Mouse (Mus musculus) right cerebral cortex, postnatal 4 days (tissue): ENCODE data around the gene Aip.
"Not testable (repeated sequence)": the region's sequence is repeated elsewhere in the genome, so short reads cannot be mapped to it uniquely, and the experiment has no call there.

Experiments used
- DNase-seq: peaks from one replicate; pipeline ENCODE4 v3.0.0-alpha.2; 2022

Aip gene

DNA sequence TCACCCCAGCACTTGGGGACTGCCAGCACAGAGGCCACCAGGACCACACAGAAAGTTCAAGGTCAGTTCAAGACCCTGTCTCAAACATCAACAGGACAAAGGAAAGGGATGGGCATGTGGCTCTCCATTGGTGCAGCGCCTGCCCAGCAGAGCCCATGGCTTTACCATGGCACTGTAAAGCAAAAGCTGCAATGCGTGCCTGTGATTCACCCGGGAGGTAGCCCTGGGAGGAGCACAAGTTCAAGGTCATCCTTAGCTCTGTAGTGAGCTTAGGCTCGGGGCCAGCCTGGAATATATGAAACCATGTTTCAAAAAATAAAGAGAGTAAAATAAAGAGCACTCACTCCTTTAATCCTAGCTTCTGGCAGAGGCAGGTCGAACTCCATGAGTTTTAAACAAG is 26.2 kb upstream of the Aip start:
- no peak for DNase-seq

DNA sequence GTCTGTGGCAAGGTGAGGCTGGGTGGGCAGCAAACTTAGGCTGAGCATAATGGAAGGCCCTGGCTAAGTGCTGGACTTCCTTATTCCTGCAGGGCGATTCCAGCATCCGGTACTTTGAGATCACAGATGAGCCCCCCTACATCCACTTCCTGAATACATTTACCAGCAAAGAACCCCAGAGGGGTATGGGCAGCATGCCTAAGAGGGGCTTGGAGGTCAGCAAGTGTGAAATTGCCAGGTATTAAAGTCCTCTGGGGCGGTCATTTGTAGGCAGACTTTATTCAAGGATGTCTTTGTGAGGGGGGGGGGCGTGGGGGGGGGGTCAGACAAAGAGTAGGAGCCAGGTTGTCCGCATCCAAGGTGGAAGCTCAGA is 25.8 kb upstream of the Aip start:
- DNase-seq: no peak

DNA sequence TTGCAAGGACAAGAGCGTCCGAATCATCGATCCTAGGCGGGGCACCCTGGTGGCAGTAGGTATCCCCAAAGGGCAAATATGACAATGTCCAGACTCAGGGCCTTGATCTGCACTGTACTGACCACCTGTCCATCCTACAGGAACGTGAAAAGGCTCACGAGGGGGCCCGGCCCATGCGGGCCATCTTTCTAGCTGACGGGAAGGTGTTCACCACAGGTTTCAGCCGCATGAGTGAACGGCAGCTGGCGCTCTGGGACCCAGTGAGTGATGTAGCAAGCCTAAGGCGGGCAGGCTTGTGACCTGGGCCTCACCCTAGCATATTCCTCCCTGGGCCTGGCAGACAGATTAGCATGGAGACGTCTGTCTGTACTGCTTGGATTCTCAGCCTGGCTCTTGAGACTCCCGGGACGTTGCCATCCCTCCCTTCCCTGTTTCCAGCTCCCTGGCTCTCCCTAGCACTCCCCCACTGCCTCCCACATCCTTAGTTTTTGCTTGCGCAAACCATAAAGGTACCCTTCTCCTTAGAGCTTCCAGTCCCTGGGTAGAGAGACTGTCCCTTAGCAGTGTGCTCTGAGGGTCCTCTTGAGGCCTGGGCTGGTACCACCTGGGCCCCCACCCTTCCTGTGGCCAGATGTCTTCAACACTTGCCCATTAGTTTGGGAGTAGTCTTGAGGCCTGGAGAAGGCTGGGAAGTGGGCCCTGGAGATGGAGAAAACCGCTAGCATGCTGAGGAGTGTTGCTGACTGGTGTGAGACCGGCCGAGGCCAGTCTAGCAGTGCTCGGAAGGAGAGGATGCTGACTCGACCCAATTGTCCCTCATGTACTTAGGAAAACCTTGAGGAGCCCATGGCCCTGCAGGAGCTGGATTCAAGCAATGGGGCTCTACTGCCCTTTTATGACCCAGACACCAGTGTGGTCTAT is 25.2 kb upstream of the Aip start:
- DNase-seq: no peak

DNA sequence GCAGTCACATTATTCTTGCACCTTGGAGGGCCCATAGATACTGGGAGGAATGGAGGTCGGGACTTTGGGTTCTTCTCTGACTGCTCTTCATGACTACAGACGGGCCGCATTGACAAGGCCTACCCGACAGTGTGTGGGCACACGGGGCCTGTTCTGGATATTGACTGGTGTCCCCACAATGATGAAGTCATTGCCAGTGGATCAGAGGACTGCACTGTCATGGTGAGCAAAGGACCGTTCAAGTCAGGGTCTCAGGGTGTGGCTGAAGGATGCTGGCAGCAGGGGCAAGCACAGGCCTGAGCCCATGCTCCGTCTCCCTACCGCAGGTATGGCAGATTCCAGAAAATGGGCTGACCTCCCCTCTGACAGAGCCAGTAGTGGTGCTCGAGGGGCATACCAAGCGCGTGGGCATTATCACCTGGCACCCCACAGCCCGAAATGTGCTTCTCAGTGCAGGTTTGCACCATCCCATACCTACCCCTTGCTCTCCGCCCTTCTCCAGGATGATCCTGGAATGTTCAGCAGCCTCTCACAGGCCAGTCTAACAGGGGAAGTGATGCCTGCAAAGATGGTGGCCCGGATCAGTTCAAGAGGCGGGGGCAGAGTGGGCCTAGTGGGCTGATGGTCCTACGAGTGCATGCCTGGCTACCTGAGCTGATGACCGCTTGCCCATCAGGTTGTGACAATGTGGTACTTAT is 24.3 kb upstream of the Aip start:
- no peak for DNase-seq

DNA sequence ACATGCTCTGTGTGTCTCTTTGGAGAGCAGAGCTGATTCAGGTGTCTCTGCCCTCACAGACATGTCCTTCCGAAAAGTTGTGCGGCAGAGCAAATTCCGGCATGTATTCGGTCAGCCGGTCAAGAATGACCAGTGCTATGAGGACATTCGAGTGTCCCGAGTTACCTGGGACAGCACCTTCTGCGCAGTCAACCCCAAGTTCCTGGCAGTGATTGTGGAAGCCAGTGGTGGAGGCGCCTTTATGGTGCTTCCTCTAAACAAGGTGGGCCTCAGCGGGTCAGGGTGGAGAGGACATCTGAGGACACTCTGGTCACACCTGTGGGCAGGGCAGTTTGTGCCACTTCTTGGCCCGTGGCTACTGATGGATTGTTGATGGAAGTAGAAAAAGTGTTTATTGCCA is 23.6 kb upstream of the Aip start:
- no peak for DNase-seq

DNA sequence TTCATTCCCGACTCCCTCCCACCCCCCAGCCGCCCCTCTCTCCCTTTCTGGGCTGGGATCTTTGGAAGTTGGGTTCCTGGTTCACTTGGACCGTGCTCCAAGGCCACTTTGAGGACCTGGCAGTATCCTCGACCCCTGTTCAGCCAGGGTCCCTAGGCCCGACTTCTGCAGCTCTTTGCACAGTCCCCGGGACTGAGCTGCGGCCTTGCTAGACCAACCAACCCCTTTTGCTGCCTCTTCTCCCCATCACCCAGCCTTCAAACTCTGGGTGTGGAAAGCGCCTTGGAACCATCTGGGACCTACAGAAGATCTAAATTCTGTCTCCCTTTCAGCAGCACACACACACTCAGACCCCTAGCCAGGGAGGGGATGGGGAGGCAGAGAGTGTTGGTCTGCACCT is 23.2 kb upstream of the Aip start:
- DNase-seq: no peak

DNA sequence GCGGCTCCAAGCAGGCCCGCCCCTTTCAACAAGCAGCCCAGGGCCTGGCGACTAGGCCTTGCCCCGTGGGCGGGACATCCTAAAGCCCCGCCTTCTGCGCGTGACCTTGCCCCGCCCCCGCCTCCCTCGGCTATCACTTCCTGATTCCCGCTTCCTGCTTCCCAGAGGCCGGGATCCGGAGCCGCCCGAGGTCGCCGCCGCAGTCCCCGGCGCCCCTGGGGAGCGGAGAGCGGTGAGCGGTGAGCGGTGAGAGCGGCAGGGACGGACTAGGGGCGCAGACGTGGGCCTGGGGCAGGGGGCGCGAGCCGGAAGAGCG is 22.8 kb upstream of the Aip start, which contains the start of gene Coro1b:
Coro1b (plus strand) TSS at position 129 of the 316 bp plus-strand sequence.
- peak; percentile 96 for DNase-seq

DNA sequence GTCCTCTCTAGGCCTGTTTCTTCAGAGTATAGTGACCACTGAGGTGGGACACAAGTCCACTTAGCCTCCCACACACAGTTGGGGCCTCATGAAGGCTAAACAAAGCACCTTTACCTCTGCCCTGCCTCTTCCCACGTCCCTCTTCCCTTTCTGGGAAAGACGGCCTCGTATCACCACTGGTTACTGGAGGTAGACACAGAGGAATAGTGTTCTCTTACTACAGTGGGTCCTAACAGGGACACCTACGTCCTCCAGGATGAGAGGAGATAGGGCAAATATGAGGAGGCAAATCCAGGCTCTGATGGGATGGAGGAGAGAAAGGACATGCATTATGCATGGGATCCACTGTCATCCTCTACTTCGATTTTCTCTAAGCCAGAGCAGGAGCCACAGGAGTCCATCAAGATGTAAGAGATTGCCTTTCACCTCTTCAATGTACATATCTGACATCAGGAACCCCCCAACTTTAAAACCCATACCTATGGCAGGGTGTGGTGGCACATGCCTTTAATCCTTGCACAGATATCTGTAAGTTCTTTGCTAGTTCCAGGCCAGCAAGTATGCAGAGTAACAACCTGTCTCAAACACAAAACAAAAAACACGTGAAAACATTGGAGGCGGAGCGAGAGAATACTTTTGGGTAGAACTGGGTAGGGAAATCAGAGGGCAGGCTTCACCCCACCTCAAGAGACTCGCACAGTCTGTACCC is 22.3 kb upstream of the Aip start:
- DNase-seq: no peak

DNA sequence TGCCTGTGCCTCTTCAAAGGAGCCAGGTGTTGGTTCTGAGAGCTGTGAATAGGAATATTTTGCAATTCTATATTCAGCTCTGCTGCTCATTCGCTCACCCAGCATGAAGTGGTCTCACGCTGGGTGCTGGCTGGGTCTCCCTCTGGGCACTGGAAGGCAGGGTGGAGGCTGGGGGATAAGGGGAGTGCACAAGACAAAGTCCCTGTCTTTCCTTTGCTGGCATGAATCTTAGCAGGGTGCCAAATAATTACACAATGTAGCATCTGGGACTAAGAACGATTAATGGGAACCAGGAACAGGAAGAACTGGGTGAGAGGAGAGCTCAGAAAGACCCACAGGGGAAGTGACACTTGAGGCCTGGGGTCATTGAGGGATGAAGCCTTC is 21.4 kb upstream of the Aip start:
- no peak for DNase-seq

DNA sequence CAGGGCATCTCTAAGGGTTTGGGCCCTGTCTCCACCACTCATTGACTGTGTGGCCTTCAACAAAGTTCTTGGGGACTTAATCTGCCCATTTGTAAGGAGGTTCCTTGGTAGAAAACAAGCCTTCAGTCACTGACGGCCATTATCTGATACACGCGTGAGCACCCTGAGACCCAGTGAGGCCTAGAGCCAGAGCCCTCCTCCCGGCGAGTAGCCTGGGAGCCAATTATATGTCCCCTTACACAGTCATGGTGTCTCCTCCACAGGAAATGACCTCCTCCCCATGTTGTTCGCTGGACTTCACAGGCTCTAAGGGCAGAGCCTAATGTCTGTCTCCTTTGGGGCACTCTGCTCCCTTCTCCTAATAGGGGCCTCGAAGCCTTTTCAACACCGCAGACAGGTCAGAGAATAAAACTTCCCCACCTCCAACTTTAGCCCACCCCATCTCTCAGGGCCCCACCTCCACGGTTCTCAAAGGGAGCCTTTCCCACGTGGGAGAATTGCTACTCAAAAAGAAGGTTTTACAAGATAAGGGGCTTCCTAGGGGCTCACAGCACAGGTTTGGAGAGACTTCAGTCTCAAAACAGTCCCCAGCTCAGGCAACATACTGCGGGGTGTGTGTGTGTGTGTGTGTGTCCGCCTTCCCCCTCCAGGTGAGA is 20.8 kb upstream of the Aip start:
- DNase-seq: no peak

DNA sequence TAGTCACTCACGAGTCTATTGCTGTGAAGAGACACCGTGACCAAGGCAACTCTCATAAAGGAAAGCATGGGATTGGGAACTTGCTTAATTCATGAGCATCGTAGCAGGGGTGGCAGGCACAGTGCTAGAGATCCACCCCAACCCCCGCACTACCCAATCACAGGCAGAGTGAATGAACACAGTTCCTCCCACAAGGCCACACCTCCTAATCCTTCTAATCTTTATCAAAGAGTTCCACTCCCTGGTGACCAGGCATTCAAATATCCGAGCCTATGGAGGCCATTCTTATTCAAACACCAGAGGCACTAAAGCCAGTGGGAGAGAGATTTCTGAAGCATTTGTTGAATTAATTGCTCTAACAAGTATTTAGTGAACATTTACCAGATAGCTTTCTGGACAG is 20.3 kb upstream of the Aip start:
- no peak for DNase-seq

DNA sequence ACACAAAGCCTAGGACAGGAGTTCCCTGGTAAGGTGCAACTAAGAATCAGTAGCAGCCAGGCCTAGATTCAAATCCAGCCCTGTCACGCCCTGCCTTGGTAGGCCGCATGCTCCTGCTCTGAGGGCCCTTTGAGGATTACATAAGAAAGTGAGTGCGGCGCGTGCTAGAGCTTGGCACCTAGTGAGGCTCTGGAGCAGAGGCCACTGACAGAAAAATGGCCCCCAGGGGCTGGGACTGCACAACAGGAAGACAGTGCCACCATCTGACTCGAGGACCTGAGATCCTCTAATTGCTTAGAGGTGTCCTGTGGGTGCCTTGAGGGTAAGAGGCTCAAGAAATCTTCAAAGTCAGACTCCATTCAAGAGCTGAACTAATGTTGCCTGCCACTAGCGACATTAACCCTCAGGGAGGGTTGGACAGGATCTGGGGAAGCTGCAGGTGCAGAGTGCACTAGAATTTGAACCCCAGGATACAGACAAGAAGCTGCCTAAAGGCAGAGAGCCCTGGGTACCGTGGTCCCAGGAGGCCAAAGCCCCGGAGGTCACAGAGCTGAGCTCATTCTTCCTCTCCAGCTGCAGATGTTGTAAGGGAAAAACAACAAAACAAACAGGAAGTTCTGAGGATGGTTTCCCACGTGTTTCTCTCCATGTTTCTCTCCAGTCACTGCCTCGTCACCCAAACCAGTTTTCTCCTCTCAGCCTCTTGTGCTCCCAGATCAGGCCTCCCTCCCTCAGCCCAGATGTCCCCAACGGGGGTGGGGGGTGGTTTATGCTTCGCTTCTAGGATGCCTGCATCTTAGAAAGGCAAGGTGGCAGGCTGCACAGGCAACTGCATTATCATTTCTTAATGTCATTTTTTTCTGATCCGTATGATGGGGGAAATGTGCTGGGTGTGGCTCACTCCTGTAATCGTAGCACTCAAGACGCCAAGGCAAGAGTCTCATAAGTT is 19.2 kb upstream of the Aip start:
- no peak for DNase-seq

DNA sequence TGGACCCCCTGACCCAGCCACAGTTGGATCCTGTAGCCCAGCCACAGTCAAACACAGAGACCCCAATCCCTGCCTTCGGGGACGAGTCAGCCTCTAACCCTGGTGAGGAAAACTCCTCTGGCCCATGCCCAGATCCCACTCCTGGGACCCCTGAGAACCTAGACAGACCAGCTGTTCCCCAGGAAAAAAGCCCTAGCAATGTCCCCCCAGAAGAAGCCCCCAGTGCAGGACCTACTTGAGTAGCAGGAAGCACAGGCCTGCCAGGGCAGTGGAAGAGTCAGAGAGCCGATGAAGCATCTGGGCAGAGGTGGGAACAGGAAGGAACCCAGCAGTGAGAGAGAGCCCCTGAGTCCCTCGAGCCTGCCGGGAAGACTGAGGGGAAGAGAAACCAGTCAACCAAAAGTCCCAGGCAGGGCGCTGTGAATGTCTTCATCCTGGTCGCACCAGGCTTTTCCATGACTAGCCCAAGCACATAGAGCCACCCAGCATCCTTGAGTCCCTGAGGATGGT is 18.2 kb upstream of the Aip start, which contains the start of gene Cabp4:
Cabp4 (minus strand) TSS at position 275 of the 510 bp plus-strand sequence.
- no peak for DNase-seq

DNA sequence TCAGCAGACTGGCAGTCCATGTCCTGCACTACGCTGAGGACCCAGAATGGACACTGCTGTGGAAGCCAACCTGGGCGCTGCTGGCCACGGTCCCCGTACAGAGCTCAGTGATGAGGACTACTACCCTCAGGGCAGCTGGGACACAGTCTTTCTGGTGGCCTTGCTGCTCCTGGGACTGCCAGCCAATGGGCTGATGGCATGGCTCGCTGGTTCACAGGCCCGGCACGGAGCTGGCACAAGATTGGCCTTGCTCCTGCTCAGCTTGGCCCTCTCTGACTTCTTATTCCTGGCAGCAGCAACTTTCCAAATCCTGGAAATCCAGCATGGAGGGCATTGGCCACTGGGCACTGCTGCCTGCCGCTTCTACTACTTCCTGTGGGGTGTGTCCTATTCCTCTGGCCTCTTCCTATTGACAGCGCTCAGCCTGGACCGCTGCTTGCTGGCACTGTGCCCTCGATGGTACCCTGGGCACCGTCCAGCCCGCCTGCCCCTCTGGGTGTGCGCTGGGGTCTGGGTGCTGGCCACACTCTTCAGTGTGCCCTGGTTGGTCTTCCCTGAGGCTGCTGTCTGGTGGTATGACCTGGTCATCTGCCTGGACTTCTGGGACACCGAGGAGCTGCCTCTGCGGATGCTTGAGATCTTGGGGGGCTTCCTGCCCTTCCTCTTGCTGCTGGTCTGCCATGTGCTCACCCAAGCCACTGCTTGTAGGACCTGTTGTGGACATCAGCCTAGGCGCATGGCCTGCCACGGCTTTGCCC is 16.9 kb upstream of the Aip start:
- no peak for DNase-seq

DNA sequence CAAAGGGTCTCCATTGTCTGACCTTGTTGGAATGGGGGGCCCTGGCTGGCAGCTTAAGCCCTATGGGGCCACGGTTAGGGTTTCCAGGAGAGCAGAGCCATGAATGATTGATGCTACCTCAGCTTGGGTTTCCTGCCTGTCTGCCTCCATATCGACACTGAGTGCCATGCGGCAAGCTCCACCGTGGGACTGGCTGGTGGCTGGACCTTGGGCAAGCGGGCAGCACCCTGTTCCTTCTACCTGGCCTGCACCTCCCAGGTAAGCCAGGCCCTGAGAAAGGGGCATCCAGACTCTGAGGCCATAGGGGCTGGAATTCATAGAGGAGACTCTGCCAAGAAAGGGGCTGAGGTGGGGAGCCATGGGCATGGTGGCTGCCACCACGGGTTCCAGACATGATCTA is 14.5 kb upstream of the Aip start:
- DNase-seq: no peak

DNA sequence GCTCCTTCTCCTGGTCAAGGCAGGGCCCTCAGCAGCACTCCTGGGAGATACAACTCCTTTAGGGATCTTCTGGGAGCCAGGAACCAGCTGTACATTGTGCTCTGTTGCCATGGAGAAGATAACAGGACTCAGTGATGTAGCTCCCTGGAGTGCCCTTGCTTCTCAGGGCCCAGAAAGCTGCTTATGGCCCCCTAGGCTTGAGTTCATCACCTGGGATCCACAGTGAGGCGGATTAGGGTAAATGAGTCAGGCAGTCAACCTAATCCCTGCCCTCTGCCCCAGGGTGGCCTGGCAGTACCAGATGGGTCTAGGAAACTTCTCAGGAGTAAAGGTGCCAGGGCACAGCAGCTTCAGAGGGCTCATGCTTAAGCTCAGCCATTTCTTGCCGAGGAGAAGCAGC is 13.8 kb upstream of the Aip start, which contains the start of gene Gpr152:
Gpr152 (plus strand) TSS at position 342 of the 400 bp plus-strand sequence.
- DNase-seq: no peak

DNA sequence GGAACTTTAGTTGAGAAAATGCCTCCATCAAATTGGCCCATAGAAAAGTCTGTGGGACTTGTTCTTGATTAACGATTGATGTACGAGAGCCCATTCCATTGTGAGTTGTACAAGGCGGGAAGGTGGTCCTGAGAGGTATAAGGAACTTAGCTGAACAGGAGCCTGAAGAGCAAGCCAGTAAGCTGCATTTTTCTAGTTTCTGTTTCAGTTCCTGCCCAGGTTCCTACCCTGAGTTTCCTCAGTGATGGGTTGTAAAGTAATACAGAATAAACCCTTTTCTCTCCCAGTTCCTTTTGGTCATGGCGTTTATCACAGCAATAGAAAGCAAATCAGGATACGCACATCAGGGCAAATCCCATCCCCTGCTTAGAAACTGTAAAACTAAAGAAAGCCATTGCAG is 12.3 kb upstream of the Aip start:
- DNase-seq: no peak

DNA sequence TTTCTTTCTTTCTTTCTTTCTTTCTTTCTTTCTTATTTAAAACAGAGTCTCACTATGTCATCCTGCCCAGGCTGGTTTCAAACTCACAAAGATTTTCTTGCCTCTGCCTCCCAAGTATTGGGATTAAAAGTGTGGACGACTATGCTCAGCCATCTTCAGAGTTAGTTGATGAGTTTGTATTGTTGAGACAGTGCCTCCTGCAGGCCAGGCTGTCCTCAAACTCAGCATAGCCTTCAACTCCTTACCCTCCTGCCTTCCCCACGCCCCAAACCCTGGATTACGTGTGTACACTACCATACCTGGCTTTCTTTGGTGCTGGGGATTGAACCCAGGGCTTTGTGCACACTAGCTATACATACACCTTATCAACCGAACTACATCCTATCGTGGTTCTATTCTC is 10.8 kb upstream of the Aip start:
- no peak for DNase-seq

DNA sequence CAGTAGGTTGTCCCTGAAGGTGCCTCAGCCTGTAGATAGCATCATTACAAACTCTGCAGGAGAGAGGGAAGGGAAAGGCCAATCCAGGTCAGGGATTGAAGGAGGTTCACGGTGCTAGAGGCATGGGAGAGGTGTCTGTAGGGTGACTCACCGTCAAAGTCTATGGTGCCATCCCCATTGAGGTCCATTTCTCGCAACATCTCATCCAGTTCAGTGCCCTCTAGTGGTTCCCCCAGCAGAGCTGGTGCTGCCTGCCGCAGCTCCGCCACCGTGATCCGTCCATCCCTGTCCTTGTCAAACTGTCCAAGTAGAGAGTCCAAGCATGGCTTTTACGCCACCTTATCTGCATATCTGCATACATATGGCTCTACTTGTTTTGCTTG is 10.3 kb upstream of the Aip start:
- DNase-seq: not testable (repeated sequence)

DNA sequence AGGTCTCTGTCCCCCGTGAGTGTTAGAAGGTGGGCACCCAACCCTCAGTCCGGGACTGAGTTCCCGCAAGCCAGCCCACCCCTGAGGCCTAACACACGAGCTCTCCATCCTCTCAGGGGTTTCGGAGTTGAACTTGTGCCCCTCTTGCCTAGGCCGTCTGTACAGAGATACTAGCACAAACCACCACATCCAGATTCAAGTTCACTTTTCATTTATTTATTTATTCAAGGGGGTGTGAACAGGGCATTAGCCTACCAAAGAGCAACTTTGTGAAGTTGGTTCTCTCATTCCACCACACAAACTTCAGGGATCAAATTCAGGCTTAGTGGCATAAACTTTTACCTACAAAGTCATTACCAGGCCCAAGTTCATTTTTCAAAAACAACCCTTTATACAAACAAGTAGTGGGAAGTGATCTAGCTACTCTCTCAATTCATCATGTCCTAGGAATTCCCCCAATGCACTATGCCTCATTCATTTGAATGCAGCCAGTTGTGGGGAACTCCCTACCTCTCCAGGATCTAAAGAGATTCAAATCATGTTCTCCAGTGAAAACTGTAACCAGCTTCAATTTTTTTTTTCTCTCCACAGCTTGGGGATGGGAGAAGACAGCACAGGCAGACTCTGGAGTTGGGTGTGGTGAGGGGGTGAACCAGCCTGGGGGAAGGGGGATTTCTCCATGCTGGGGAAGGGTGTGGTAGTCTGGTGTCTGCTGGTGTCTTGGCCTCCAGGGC is 9.7 kb upstream of the Aip start:
- not testable (repeated sequence) for DNase-seq
